Mouse (Mus musculus): Measurements from ENCODE around the gene Pdpk1.

DNA sequence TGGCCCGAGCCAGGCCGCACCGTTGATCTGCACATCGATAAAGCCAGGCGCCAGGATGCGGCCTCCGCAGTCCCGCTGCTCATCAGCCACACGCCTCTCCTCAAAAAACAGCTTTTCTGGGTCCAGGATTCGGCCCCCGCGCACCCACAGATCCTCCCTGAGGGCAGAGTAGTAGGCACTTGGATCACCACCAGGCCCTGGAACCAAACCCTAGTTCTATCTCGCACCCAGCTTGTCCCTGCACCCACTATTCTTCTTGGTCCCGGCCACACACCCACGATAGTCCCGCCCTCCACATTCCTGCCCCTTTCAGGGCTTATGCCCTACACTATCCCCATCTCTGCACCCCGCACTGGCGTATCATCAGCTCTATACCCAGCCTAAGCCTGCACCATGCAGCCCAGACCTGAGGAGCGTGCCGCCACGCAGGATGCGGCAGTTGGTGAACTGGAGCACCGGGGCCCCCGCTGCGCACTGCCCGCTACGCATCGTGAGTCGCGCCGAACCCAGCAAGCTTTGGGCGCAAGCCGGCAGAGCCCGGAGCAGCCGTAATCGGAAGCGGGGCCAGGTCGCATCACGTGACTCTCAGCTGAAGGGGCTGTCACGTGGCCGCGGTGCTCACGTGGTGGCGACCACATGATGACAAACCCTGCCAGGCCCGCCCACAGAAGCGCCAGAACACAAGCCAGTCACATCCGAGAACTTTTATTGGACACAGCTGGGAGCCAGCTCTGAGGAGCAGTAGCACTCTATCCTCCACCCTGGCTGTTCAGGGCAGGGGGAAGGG lies 12.6 kb upstream of the Pdpk1 start, which contains the start of gene Amdhd2:
- TF ChIP-seq CTCF (IDR thresholded peaks at IDR 0.05; ENCODE audit: extremely low read depth, insufficient read length, insufficient replicate concordance, low read depth, low read length) (no peak), POLR2A (IDR thresholded peaks at IDR 0.05; ENCODE audit: low read depth, low read length) (0 out of 2 replicates have a peak, but pooled peaks have one; percentile 27)

Data from small intestine, adult 2 months (tissue).